Mouse (Mus musculus): ENCODE data around the gene Gba. TPM values are rescaled to one million over a fixed set of nuclear protein-coding genes. Genes with fewer than 3 reads are reported as not detected.

Gba gene
- total and polyA plus RNA-seq, 3 experiments = 49.1 to 55.0 TPM; not detected in 1

GRCm38 (mm10) chr3:89231345-89231744, 28.6 kb downstream of the Gba start:
- Histone ChIP-seq H3K9me3 (replicated peaks; ENCODE audit: insufficient read depth, low read length) (no peaks in the 10 kb centered on the region), H3K9ac (ENCODE audit: control insufficient read depth, low read depth, low read length, poor library complexity, severe bottlenecking) (no peak overlapping the region), H3K27ac (ENCODE audit: control insufficient read depth, low read depth, low read length) (no peak overlapping the region), H3K36me3 (ENCODE audit: control insufficient read depth in 1 of 2, insufficient read depth in 2 of 2, low read length in 2 of 2) (peaks cover 0 to 14% of the 10 kb centered on the region in 2 experiments; a peak in 2 of 4 replicates), H3K4me3 (ENCODE audit: control insufficient read depth in 1 of 2, insufficient read depth in 1 of 2, low read depth in 2 of 2, low read length in 2 of 2) (no peak overlapping the region), H3K4me1 (ENCODE audit: control insufficient read depth in 1 of 2, insufficient read depth in 2 of 2, low read length in 2 of 2) (peaks cover 7 to 26% of the 10 kb centered on the region in 2 experiments), H3K27me3 (ENCODE audit: control insufficient read depth in 1 of 2, insufficient read depth in 2 of 2, low read length in 2 of 2) (no peaks in the 10 kb centered on the region), H3K79me2 (ENCODE audit: control insufficient read depth, insufficient read depth, low read length, poor library complexity) (no peaks in the 10 kb centered on the region)
- DNase-seq (ENCODE audit: low read depth, low spot score) = no peak
- TF ChIP-seq ETS1 (IDR thresholded peaks at IDR 0.05; ENCODE audit: low read depth, low read length) (no peak), ZC3H11A (IDR thresholded peaks at IDR 0.05; ENCODE audit: low read depth, low read length) (no peak), NELFE (IDR thresholded peaks at IDR 0.05; ENCODE audit: low read depth, low read length) (no peak), GABPA (IDR thresholded peaks at IDR 0.05; ENCODE audit: low read depth, low read length) (no peak), BHLHE40 (IDR thresholded peaks at IDR 0.05; ENCODE audit: borderline replicate concordance, low read depth, low read length) (no peak), CHD1 (IDR thresholded peaks at IDR 0.05; ENCODE audit: low read depth, low read length) (no peak), ELF1 (IDR thresholded peaks at IDR 0.05; ENCODE audit: low read depth, low read length) (no peak), USF1 (IDR thresholded peaks at IDR 0.05; ENCODE audit: low read depth, low read length) (no peak), CHD2 (IDR thresholded peaks at IDR 0.05; ENCODE audit: low read length) (no peak), TBP (IDR thresholded peaks at IDR 0.05; ENCODE audit: low read depth, low read length) (no peak), RCOR1 (IDR thresholded peaks at IDR 0.05; ENCODE audit: low read depth, low read length) (no peak), GATA1 (IDR thresholded peaks at IDR 0.05; ENCODE audit: low read depth, low read length) (no peak), KAT2A (conservative IDR thresholded peaks at IDR 0.05; ENCODE audit: low read depth, low read length) (no peak), TAL1 (IDR thresholded peaks at IDR 0.05; ENCODE audit: low read length) (no peak), ZMIZ1 (IDR thresholded peaks at IDR 0.05; ENCODE audit: low read depth, low read length) (no peak), MAFK (IDR thresholded peaks at IDR 0.05; ENCODE audit: borderline replicate concordance, low read depth, low read length) (no peak), MXI1 (IDR thresholded peaks at IDR 0.05; ENCODE audit: low read depth, low read length) (no peak), POLR2AphosphoS5 (IDR thresholded peaks at IDR 0.05; ENCODE audit: borderline replicate concordance, low read depth, low read length) (no peak)

GRCm38 (mm10) chr3:89231772-89232275, 29.1 kb downstream of the Gba start:
- Histone ChIP-seq H3K9me3 (replicated peaks; ENCODE audit: insufficient read depth, low read length) (no peaks in the 10 kb centered on the region), H3K27me3 (ENCODE audit: control insufficient read depth in 1 of 2, insufficient read depth in 2 of 2, low read length in 2 of 2) (no peaks in the 10 kb centered on the region), H3K27ac (ENCODE audit: control insufficient read depth, low read depth, low read length) (no peak overlapping the region), H3K4me1 (ENCODE audit: control insufficient read depth in 1 of 2, insufficient read depth in 2 of 2, low read length in 2 of 2) (peaks cover 7 to 26% of the 10 kb centered on the region in 2 experiments), H3K36me3 (ENCODE audit: control insufficient read depth in 1 of 2, insufficient read depth in 2 of 2, low read length in 2 of 2) (peaks cover 0 to 14% of the 10 kb centered on the region in 2 experiments; a peak in 2 of 4 replicates), H3K4me3 (ENCODE audit: control insufficient read depth in 1 of 2, insufficient read depth in 1 of 2, low read depth in 2 of 2, low read length in 2 of 2) (no peak overlapping the region), H3K9ac (ENCODE audit: control insufficient read depth, low read depth, low read length, poor library complexity, severe bottlenecking) (no peak overlapping the region), H3K79me2 (ENCODE audit: control insufficient read depth, insufficient read depth, low read length, poor library complexity) (no peaks in the 10 kb centered on the region)
- no peak for TF ChIP-seq MAFK (IDR thresholded peaks at IDR 0.05; ENCODE audit: borderline replicate concordance, low read depth, low read length)
- TF ChIP-seq GATA1 (IDR thresholded peaks at IDR 0.05; ENCODE audit: low read depth, low read length) = no peak
- TF ChIP-seq JUND (IDR thresholded peaks at IDR 0.05; ENCODE audit: low read depth, low read length) = no peak
- no peak for TF ChIP-seq RCOR1 (IDR thresholded peaks at IDR 0.05; ENCODE audit: low read depth, low read length)
- no peak for TF ChIP-seq ZMIZ1 (IDR thresholded peaks at IDR 0.05; ENCODE audit: low read depth, low read length)
- TF ChIP-seq EP300 (IDR thresholded peaks at IDR 0.05; ENCODE audit: low read depth in 1 of 2, low read length in 2 of 2) = no peak
- no peak for TF ChIP-seq CHD2 (IDR thresholded peaks at IDR 0.05; ENCODE audit: low read length)
- TF ChIP-seq SMC3 (IDR thresholded peaks at IDR 0.05; ENCODE audit: low read depth, low read length) = no peak
- no peak for DNase-seq (ENCODE audit: low read depth, low spot score)
